Mouse (Mus musculus): ENCODE data around the gene Ptpn14. TPM values are rescaled to one million over a fixed set of nuclear protein-coding genes. Genes with fewer than 3 reads are reported as not detected.

Ptpn14 gene
- polyA plus RNA-seq, 1 experiment from 2014 or later, result 0.92 TPM

GRCm38 (mm10) chr1:189694391-189694790 is 33.7 kb upstream of the Ptpn14 start:
- Histone ChIP-seq H3K9ac (replicated peaks; ENCODE audit: low read depth, low read length) (no peak overlapping the region), H3K4me3 (ENCODE audit: low read depth, low read length) (no peak overlapping the region), H3K36me3 (ENCODE audit: control insufficient read depth, insufficient read depth, low read length) (no peaks in the 10 kb centered on the region), H3K4me1 (ENCODE audit: control insufficient read depth, insufficient read depth, low read length) (no peaks in the 10 kb centered on the region), H3K27ac (ENCODE audit: low read depth, low read length) (no peak overlapping the region), H3K27me3 (ENCODE audit: control insufficient read depth, insufficient read depth, low read length) (no peaks in the 10 kb centered on the region), H3K9me3 (ENCODE audit: control insufficient read depth, low read length) (no peaks in the 10 kb centered on the region), H3K4me2 (ENCODE audit: low read depth, low read length) (no peak overlapping the region)
- no peak for ATAC-seq (ENCODE audit: low read depth)
- WGBS, result 88% methylated on average over 2 of the region's 2 CpGs

- H3K27ac ChIP-seq (ENCODE audit: low read depth, low read length), result no peak overlapping the region
- no peak for ATAC-seq (ENCODE audit: low read depth)
Measured at GRCm38 (mm10) chr1:189695321-189695720, 32.7 kb upstream of the Ptpn14 start.

GRCm38 (mm10) chr1:189698416-189698815 is 29.7 kb upstream of the Ptpn14 start:
- ATAC-seq (ENCODE audit: low read depth), result no peak
- Histone ChIP-seq H3K4me2 (ENCODE audit: low read depth, low read length) (no peak overlapping the region), H3K4me3 (ENCODE audit: low read depth, low read length) (no peak overlapping the region), H3K9ac (replicated peaks; ENCODE audit: low read depth, low read length) (no peak overlapping the region), H3K4me1 (ENCODE audit: control insufficient read depth, insufficient read depth, low read length) (no peaks in the 10 kb centered on the region), H3K27me3 (ENCODE audit: control insufficient read depth, insufficient read depth, low read length) (no peaks in the 10 kb centered on the region), H3K9me3 (ENCODE audit: control insufficient read depth, low read length) (no peaks in the 10 kb centered on the region), H3K36me3 (ENCODE audit: control insufficient read depth, insufficient read depth, low read length) (no peaks in the 10 kb centered on the region), H3K27ac (ENCODE audit: low read depth, low read length) (no peak overlapping the region)
- 79% methylated on average over 4 of the region's 4 CpGs for WGBS

More at GRCm38 (mm10) chr1:189695321-189695720, 32.7 kb upstream of the Ptpn14 start:
- Histone ChIP-seq H3K4me3 (ENCODE audit: low read depth, low read length) (no peak overlapping the region), H3K27me3 (ENCODE audit: control insufficient read depth, insufficient read depth, low read length) (no peaks in the 10 kb centered on the region), H3K36me3 (ENCODE audit: control insufficient read depth, insufficient read depth, low read length) (no peaks in the 10 kb centered on the region), H3K9me3 (ENCODE audit: control insufficient read depth, low read length) (no peaks in the 10 kb centered on the region), H3K9ac (replicated peaks; ENCODE audit: low read depth, low read length) (no peak overlapping the region), H3K4me1 (ENCODE audit: control insufficient read depth, insufficient read depth, low read length) (no peaks in the 10 kb centered on the region), H3K4me2 (ENCODE audit: low read depth, low read length) (no peak overlapping the region)

GRCm38 (mm10) chr1:189700186-189700585 is 27.9 kb upstream of the Ptpn14 start:
- no peaks in the 10 kb centered on the region for H3K9me3 ChIP-seq (ENCODE audit: control insufficient read depth, low read length)
- H3K27me3 ChIP-seq (ENCODE audit: control insufficient read depth, insufficient read depth, low read length), result no peaks in the 10 kb centered on the region
- no peak overlapping the region for H3K4me3 ChIP-seq (ENCODE audit: low read depth, low read length)
- no peaks in the 10 kb centered on the region for H3K4me1 ChIP-seq (ENCODE audit: control insufficient read depth, insufficient read depth, low read length)
- no peak overlapping the region for H3K9ac ChIP-seq (replicated peaks; ENCODE audit: low read depth, low read length)
- no peak overlapping the region for H3K4me2 ChIP-seq (ENCODE audit: low read depth, low read length)
- 82% methylated on average over 6 of the region's 6 CpGs for WGBS
- no peaks in the 10 kb centered on the region for H3K36me3 ChIP-seq (ENCODE audit: control insufficient read depth, insufficient read depth, low read length)
- ATAC-seq (ENCODE audit: low read depth), result no peak
- H3K27ac ChIP-seq (ENCODE audit: low read depth, low read length), result no peak overlapping the region

GRCm38 (mm10) chr1:189700990-189701389 is 27.1 kb upstream of the Ptpn14 start:
- ATAC-seq (ENCODE audit: low read depth), result peak; percentile 76

GRCm38 (mm10) chr1:189703156-189703555 is 24.9 kb upstream of the Ptpn14 start:
- no peaks in the 10 kb centered on the region for H3K27me3 ChIP-seq (ENCODE audit: control insufficient read depth, insufficient read depth, low read length)
- H3K4me2 ChIP-seq (ENCODE audit: low read depth, low read length), result no peak overlapping the region
- no peaks in the 10 kb centered on the region for H3K9me3 ChIP-seq (ENCODE audit: control insufficient read depth, low read length)
- no peak overlapping the region for H3K27ac ChIP-seq (ENCODE audit: low read depth, low read length)
- H3K4me3 ChIP-seq (ENCODE audit: low read depth, low read length), result no peak overlapping the region
- ATAC-seq (ENCODE audit: low read depth), result no peak
- no peaks in the 10 kb centered on the region for H3K36me3 ChIP-seq (ENCODE audit: control insufficient read depth, insufficient read depth, low read length)
- no peak overlapping the region for H3K9ac ChIP-seq (replicated peaks; ENCODE audit: low read depth, low read length)
- 60% methylated on average over 7 of the region's 7 CpGs for WGBS
- no peaks in the 10 kb centered on the region for H3K4me1 ChIP-seq (ENCODE audit: control insufficient read depth, insufficient read depth, low read length)

More at GRCm38 (mm10) chr1:189700990-189701389, 27.1 kb upstream of the Ptpn14 start:
- H3K27me3 ChIP-seq (ENCODE audit: control insufficient read depth, insufficient read depth, low read length), result no peaks in the 10 kb centered on the region
- H3K27ac ChIP-seq (ENCODE audit: low read depth, low read length), result no peak overlapping the region
- no peak overlapping the region for H3K9ac ChIP-seq (replicated peaks; ENCODE audit: low read depth, low read length)
- H3K4me1 ChIP-seq (ENCODE audit: control insufficient read depth, insufficient read depth, low read length), result no peaks in the 10 kb centered on the region
- H3K4me3 ChIP-seq (ENCODE audit: low read depth, low read length), result no peak overlapping the region
- no peaks in the 10 kb centered on the region for H3K36me3 ChIP-seq (ENCODE audit: control insufficient read depth, insufficient read depth, low read length)
- H3K9me3 ChIP-seq (ENCODE audit: control insufficient read depth, low read length), result no peaks in the 10 kb centered on the region
- H3K4me2 ChIP-seq (ENCODE audit: low read depth, low read length), result no peak overlapping the region
- WGBS, result 1% methylated on average over 6 of the region's 6 CpGs

- Histone ChIP-seq H3K4me1 (ENCODE audit: control insufficient read depth, insufficient read depth, low read length) (no peaks in the 10 kb centered on the region), H3K4me3 (ENCODE audit: low read depth, low read length) (no peak overlapping the region), H3K27ac (ENCODE audit: low read depth, low read length) (no peak overlapping the region), H3K9ac (replicated peaks; ENCODE audit: low read depth, low read length) (no peak overlapping the region), H3K27me3 (ENCODE audit: control insufficient read depth, insufficient read depth, low read length) (no peaks in the 10 kb centered on the region), H3K9me3 (ENCODE audit: control insufficient read depth, low read length) (no peaks in the 10 kb centered on the region), H3K36me3 (ENCODE audit: control insufficient read depth, insufficient read depth, low read length) (no peaks in the 10 kb centered on the region), H3K4me2 (ENCODE audit: low read depth, low read length) (no peak overlapping the region)
- WGBS, result 79% methylated on average over 7 of the region's 7 CpGs
- no peak for ATAC-seq (ENCODE audit: low read depth)
Measured at GRCm38 (mm10) chr1:189703591-189703990, 24.5 kb upstream of the Ptpn14 start.

GRCm38 (mm10) chr1:189706040-189706645 is 21.9 kb upstream of the Ptpn14 start:
- 60% methylated on average over 12 of the region's 12 CpGs for WGBS
- Histone ChIP-seq H3K9ac (replicated peaks; ENCODE audit: low read depth, low read length) (no peak overlapping the region), H3K4me1 (ENCODE audit: control insufficient read depth, insufficient read depth, low read length) (no peaks in the 10 kb centered on the region), H3K27me3 (ENCODE audit: control insufficient read depth, insufficient read depth, low read length) (no peaks in the 10 kb centered on the region), H3K27ac (ENCODE audit: low read depth, low read length) (no peak overlapping the region), H3K36me3 (ENCODE audit: control insufficient read depth, insufficient read depth, low read length) (no peaks in the 10 kb centered on the region), H3K9me3 (ENCODE audit: control insufficient read depth, low read length) (no peaks in the 10 kb centered on the region), H3K4me2 (ENCODE audit: low read depth, low read length) (no peak overlapping the region), H3K4me3 (ENCODE audit: low read depth, low read length) (no peak overlapping the region)
- ATAC-seq (ENCODE audit: low read depth), result no peak

GRCm38 (mm10) chr1:189707014-189707413 is 21.1 kb upstream of the Ptpn14 start:
- H3K36me3 ChIP-seq (ENCODE audit: control insufficient read depth, insufficient read depth, low read length), result no peaks in the 10 kb centered on the region
- no peaks in the 10 kb centered on the region for H3K27me3 ChIP-seq (ENCODE audit: control insufficient read depth, insufficient read depth, low read length)
- no peak overlapping the region for H3K4me2 ChIP-seq (ENCODE audit: low read depth, low read length)
- H3K4me1 ChIP-seq (ENCODE audit: control insufficient read depth, insufficient read depth, low read length), result no peaks in the 10 kb centered on the region
- H3K9me3 ChIP-seq (ENCODE audit: control insufficient read depth, low read length), result no peaks in the 10 kb centered on the region
- no peak overlapping the region for H3K4me3 ChIP-seq (ENCODE audit: low read depth, low read length)
- ATAC-seq (ENCODE audit: low read depth), result no peak
- no peak overlapping the region for H3K27ac ChIP-seq (ENCODE audit: low read depth, low read length)
- no peak overlapping the region for H3K9ac ChIP-seq (replicated peaks; ENCODE audit: low read depth, low read length)
